Mouse (Mus musculus) limb, embryonic 10.5 days (tissue): ENCODE data around the gene Tulp2. TPM values are rescaled to one million over a fixed set of nuclear protein-coding genes. Genes with fewer than 3 reads are reported as not detected.
"Not testable (repeated sequence)": the region's sequence is repeated elsewhere in the genome, so short reads cannot be mapped to it uniquely, and the experiment has no call there.

Experiments used
- DNase-seq: peaks from one replicate; pipeline ENCODE4 v3.0.0-alpha.2; 2017; ENCODE audit warnings: low spot score
- H3K27ac ChIP-seq: fragments of 300-500 bp; sonication (generic); 2 replicates; pipeline ENCODE4 v1.5.1; 2016; ENCODE audit warnings: mild to moderate bottlenecking
- H3K27me3 ChIP-seq: fragments of 300-500 bp; sonication (generic); 2 replicates; pipeline ENCODE4 v1.6.1; 2016; ENCODE audit warnings: low read depth, mild to moderate bottlenecking; ENCODE audit not compliant: poor library complexity, severe bottlenecking
- H3K36me3 ChIP-seq: fragments of 300-500 bp; sonication (generic); 2 replicates; pipeline ENCODE4 v1.6.1; 2016; ENCODE audit warnings: mild to moderate bottlenecking, moderate library complexity
- H3K4me1 ChIP-seq: fragments of 300-500 bp; sonication (generic); 2 replicates; pipeline ENCODE4 v1.6.1; 2016
- H3K4me3 ChIP-seq: fragments of 300-500 bp; sonication (generic); 2 replicates; pipeline ENCODE4 v1.5.1; 2016; ENCODE audit warnings: mild to moderate bottlenecking, moderate library complexity
- H3K9me3 ChIP-seq: fragments of 300-500 bp; sonication (generic); replicated peaks from 2 replicates; pipeline ENCODE4 v1.6.1; 2016; ENCODE audit warnings: mild to moderate bottlenecking
- WGBS: fragments of 180-500 bp; shearing (Covaris S2); methylation state at CpG from one replicate; pipeline ENCODE4 v1.1.7; 2016; 5-methylcytosine and 5-hydroxymethylcytosine counted together
- polyA plus RNA-seq: library from polyadenylated mRNA; unstranded; fragments of >200 nt; fragmentation: Nextera tagmentation; extraction: Ambion mirVana; gene quantifications from 2 replicates; pipeline ENCODE4 v1.2.1, GENCODE M21; 2016

The Tulp2 gene
- polyA plus RNA-seq, 1 experiment from 2014 or later = 2.2 TPM

GRCm38 (mm10) chr7:45451344-45451982 is 30.2 kb upstream of the Tulp2 start:
- Histone ChIP-seq H3K27ac (no peak overlapping the region), H3K4me1 (peaks cover 2% of the 10 kb centered on the region; the same call in 1 of the 2 replicates), H3K27me3 (no peaks in the 10 kb centered on the region), H3K36me3 (peaks cover 75% of the 10 kb centered on the region), H3K9me3 (no peaks in the 10 kb centered on the region), H3K4me3 (no peak overlapping the region)
- 54% methylated on average over 23 of the region's 23 CpGs for WGBS
- DNase-seq = peak; percentile 87

DNA sequence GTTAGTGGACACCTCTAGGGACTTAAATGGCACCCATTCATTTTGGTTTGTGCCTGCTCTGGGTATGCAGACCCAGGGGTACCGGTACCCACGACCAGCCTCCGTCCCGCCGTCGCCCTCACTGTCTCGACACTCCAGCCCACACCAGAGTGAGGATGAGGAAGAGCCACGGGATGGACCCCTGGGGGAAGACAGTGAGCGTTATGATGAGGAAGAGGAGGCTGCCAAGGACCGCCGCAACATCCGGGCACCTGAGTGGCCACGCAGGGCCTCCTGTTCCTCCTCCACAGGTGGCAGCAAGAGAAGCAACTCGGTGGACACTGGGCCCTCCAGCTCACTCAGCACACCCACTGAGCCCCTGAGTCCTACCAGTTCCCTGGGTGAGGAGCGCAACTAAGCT is 26.7 kb upstream of the Tulp2 start:
- H3K27me3 ChIP-seq = no peaks in the 10 kb centered on the region
- no peaks in the 10 kb centered on the region for H3K9me3 ChIP-seq
- peaks cover 71% of the 10 kb centered on the region for H3K36me3 ChIP-seq
- DNase-seq = no peak
- H3K27ac ChIP-seq = no peak overlapping the region
- 89% methylated on average over 15 of the region's 15 CpGs for WGBS
- peaks cover 22% of the 10 kb centered on the region for H3K4me1 ChIP-seq
- no peak overlapping the region for H3K4me3 ChIP-seq

- peaks cover 33% of the 10 kb centered on the region for H3K4me1 ChIP-seq
- peak; percentile 34 for DNase-seq
- WGBS = 76% methylated on average over 13 of the region's 13 CpGs
- peaks cover 67% of the 10 kb centered on the region for H3K36me3 ChIP-seq
- no peaks in the 10 kb centered on the region for H3K27me3 ChIP-seq
- H3K27ac ChIP-seq = no peak overlapping the region
- no peaks in the 10 kb centered on the region for H3K9me3 ChIP-seq
- H3K4me3 ChIP-seq = no peak overlapping the region
These were observed 25.6 kb upstream of the Tulp2 start for GRCm38 (mm10) chr7:45455932-45456696.

DNA sequence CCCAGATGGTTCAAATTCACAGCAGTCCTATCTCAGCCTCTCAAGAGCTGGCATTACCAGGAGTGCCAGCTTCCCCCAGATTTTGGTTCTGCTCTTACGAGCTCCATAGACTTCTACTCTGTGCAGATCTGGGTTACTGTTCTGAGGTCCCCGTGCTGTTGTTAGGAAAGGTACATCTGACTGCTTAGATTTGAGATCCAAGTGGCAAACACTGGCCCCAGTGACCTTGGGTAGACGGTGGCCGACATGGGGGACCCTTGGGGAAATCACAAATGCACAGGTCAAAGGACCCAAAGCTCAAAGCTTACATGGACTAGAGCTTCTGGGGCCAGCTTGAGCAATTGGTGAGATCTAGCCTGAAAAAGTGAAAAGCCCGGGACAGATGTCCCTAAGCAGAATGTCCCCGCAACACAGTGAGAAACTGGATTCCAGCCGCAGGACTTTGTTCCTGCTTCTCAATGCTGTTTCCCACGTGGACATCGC is 24.9 kb upstream of the Tulp2 start:
- H3K36me3 ChIP-seq = peaks cover 71% of the 10 kb centered on the region
- H3K4me1 ChIP-seq = peaks cover 40% of the 10 kb centered on the region
- DNase-seq = no peak
- 64% methylated on average over 9 of the region's 9 CpGs for WGBS
- H3K9me3 ChIP-seq = no peaks in the 10 kb centered on the region
- H3K27me3 ChIP-seq = no peaks in the 10 kb centered on the region
- H3K4me3 ChIP-seq = peak overlapping the region; percentile 80
- no peak overlapping the region for H3K27ac ChIP-seq

GRCm38 (mm10) chr7:45457204-45458060 is 24.2 kb upstream of the Tulp2 start:
- Histone ChIP-seq H3K4me3 (peak overlapping the region; percentile 80), H3K9me3 (no peaks in the 10 kb centered on the region), H3K4me1 (peaks cover 40% of the 10 kb centered on the region), H3K27ac (no peak overlapping the region), H3K27me3 (no peaks in the 10 kb centered on the region), H3K36me3 (peaks cover 71% of the 10 kb centered on the region)
- WGBS = 77% methylated on average over 10 of the region's 10 CpGs
- no peak for DNase-seq

DNA sequence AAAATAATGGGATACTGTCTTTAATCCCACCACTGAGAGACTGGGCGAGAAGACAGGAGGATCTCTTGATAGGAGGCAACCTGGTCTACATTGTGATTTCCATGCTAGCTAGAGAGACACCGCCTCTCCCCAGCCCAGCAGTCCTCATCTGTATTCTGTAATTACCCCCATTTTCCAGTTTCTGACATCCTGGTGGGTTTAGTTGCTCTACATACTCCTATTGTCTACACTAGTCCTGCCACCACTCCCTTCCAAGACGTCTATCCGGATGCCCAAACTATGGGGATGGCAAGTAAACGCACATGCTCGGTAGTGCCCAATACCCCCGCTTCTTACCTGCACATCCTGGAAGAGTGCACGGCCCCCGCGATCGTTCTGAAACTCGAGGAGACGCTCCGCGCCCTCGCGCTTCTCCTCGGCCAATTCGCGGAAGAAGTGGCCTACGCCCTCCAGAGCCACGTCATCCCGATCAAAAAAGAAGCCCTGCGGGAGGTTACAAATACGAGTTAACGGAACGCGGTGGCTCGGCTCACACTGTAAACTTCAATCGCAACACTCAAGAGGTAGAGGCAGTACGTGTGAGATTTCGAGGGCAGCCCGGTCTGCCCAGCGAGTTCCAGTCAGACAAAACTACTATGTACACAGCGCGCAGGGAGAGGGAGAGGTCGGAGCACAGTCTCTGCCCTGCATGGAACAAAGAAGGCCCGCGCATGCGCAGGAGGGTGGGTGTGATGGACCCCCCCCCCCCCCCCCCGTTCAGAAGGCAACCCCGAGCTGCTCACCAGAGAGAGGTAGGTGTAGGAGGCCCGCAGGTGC is 22.7 kb upstream of the Tulp2 start:
- Histone ChIP-seq H3K4me3 (peak overlapping the region; percentile 80), H3K27me3 (no peaks in the 10 kb centered on the region), H3K27ac (peak overlapping the region; percentile 94), H3K36me3 (peaks cover 75% of the 10 kb centered on the region), H3K9me3 (no peaks in the 10 kb centered on the region), H3K4me1 (peaks cover 40% of the 10 kb centered on the region)
- DNase-seq = peak; percentile 92
- 2% methylated on average over 43 of the region's 43 CpGs for WGBS

- not testable (repeated sequence) for H3K27me3 ChIP-seq, H3K9me3 ChIP-seq
- DNase-seq = peak; percentile 95
- Histone ChIP-seq H3K4me3 (peak within 1 kb of the TSS; percentile 80), H3K27ac (peak within 1 kb of the TSS; percentile 94), H3K36me3 (peaks cover 75% of the 10 kb centered on the region), H3K4me1 (peaks cover 40% of the 10 kb centered on the region)
- WGBS = under 1% methylated on average over 37 of the region's 37 CpGs
These were observed 22.0 kb upstream of the Tulp2 start, which contains the start of gene Ftl1 for GRCm38 (mm10) chr7:45459564-45460140. TSS of gene Ftl1 (minus strand) at chr7:45459884.

DNA sequence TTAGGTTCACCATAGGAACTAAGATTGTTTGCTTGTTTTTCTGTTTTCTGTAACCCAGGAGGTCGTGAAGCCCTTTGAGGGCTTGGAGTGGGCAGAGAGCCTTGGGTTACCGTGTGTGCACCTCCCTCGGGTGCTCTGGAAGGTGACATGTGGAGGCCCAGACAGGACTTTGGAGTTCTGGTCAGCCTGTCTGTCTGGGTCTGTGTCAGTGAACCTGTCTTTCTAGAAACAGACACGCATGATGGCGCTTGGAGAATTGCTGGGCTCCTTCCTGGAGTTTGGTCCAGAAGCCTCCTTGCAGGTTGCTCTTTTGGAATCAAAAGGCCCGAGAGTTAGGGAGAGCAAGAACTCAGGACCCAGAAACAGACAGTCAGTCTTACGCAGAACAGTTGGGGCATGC is 21.3 kb upstream of the Tulp2 start:
- 79% methylated on average over 7 of the region's 7 CpGs for WGBS
- Histone ChIP-seq H3K27ac (peak overlapping the region; percentile 94), H3K36me3 (peaks cover 75% of the 10 kb centered on the region), H3K9me3 (no peaks in the 10 kb centered on the region), H3K4me1 (peaks cover 45% of the 10 kb centered on the region), H3K27me3 (no peaks in the 10 kb centered on the region), H3K4me3 (peak overlapping the region; percentile 80)
- no peak for DNase-seq

DNA sequence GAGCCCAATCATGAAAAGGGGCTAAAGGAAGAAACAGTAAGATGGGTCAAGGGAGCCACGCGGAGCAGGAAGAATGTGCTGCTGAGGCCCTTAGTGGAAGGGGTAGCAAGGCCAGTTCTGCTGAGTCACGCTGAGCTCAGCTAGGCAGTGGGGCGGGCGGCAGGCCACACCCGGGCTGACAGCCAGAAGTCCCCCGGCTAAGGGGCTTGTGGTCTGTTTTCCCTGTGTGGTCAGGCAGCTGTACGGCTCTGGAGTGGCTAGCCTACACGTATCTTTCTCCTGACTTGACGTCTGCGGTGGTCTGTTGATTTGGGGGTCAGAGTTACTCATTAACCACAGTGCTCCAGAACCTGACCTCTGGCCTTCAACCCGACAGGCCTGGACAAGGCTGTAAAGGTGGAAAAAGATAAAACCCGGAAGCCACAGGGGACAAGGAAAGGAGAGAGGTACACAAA is 20.8 kb upstream of the Tulp2 start:
- Histone ChIP-seq H3K36me3 (peaks cover 74% of the 10 kb centered on the region), H3K27ac (peak overlapping the region; percentile 94), H3K27me3 (no peaks in the 10 kb centered on the region), H3K4me1 (peaks cover 50% of the 10 kb centered on the region), H3K4me3 (peak overlapping the region; percentile 80), H3K9me3 (no peaks in the 10 kb centered on the region)
- DNase-seq = peak; percentile 71
- 16% methylated on average over 13 of the region's 13 CpGs for WGBS

- peaks cover 55% of the 10 kb centered on the region for H3K4me1 ChIP-seq
- peaks cover 71% of the 10 kb centered on the region for H3K36me3 ChIP-seq
- 48% methylated on average over 5 of the region's 5 CpGs for WGBS
- peak overlapping the region; percentile 80 for H3K4me3 ChIP-seq
- DNase-seq = no peak
- H3K9me3 ChIP-seq = no peaks in the 10 kb centered on the region
- peak overlapping the region; percentile 94 for H3K27ac ChIP-seq
- no peaks in the 10 kb centered on the region for H3K27me3 ChIP-seq
These were observed 20.4 kb upstream of the Tulp2 start for GRCm38 (mm10) chr7:45461326-45461725.

- Histone ChIP-seq H3K4me3 (no peak overlapping the region), H3K27me3 (no peaks in the 10 kb centered on the region), H3K9me3 (no peaks in the 10 kb centered on the region), H3K36me3 (peaks cover 69% of the 10 kb centered on the region), H3K4me1 (peaks cover 55% of the 10 kb centered on the region), H3K27ac (no peak overlapping the region)
- 89% methylated on average over 4 of the region's 4 CpGs for WGBS
- DNase-seq = no peak
These were observed 19.9 kb upstream of the Tulp2 start for GRCm38 (mm10) chr7:45461781-45462180.

GRCm38 (mm10) chr7:45462325-45462724 is 19.4 kb upstream of the Tulp2 start:
- Histone ChIP-seq H3K27me3 (no peaks in the 10 kb centered on the region), H3K9me3 (no peaks in the 10 kb centered on the region), H3K4me3 (no peak overlapping the region), H3K27ac (no peak overlapping the region), H3K36me3 (peaks cover 64% of the 10 kb centered on the region), H3K4me1 (peaks cover 55% of the 10 kb centered on the region)
- no peak for DNase-seq
- WGBS = 87% methylated on average over 4 of the region's 4 CpGs
